8 mouse cellular contexts compared by ENCODE assay signal in the genomic region with DNA sequence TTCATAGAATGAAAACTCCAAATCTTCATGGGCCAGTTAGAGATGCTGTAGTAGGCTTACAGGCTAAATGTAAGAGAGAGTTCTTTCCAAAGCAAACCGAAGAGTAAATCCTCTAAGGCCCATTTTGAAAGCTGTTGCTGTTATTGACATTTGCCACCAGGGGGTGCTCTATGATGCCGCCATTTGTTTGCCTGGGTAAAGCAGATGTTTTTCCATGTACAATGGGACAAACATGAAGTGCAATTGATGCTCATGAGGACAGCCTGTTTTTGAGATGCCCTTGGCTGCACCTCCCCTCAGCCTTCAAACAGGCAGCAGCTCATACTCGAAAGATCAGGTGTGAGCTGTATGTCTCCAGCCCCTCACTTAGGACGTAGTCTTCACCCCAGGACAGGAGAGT.
A peak's percentile ranks its signal among the peaks of the same experiment; 100 is the strongest.
DNase-seq lines count a peak whose midpoint lies in the region; ATAC-seq lines count a peak whose summit lies in the region.

No protein-coding gene starts in this region.

- no peak for ATAC-seq in frontal cortex, adult (ENCODE audit: low TSS enrichment)

- DNase-seq in heart, adult 8-10 months (ENCODE audit: low spot score), result peak; percentile 46
- no peak for DNase-seq in heart, postnatal 25 days (ENCODE audit: low spot score)
- DNase-seq in 3T3-L1 (ENCODE audit: low read depth, low spot score), result peak; percentile 70
- peak; percentile 63 for DNase-seq in ES-CJ7 (ENCODE audit: low read depth, low spot score)
- peak; percentile 68 to 71 for DNase-seq in cerebellum, postnatal 25 days
- DNase-seq in kidney, postnatal 4 days, result peak; percentile 50 to 57
- DNase-seq in retina, postnatal 1 day, result peak; percentile 76

- intact Hi-C loops in heart, postnatal 25 days (cut with DNase I), result loop anchor here (2.0 kb wide), 6 partner anchors 103 to 991 kb away; no protein-coding TSS in a partner anchor
